12 mouse cellular contexts compared by ENCODE assay signal in genomic region chr8:117156149-117156548, GRCm38 (mm10). TPM values are rescaled to one million over a fixed set of nuclear protein-coding genes. Genes with fewer than 3 reads are reported as not detected.
DNase-seq lines count a peak whose midpoint lies in the region; ATAC-seq and TF ChIP-seq lines count a peak whose summit lies in the region.
"Had no signal": no experiment of that assay in that cellular context is flagged by ENCODE, and none has a peak within 500 bp of the region (broad histone marks: within the 10 kb centered on the region; RNA-seq: fewer than 3 reads in every experiment).

No protein-coding gene starts in this region.

- no peaks in the 10 kb centered on the region for H3K36me3 ChIP-seq in forebrain, embryonic 13.5 days (ENCODE audit: poor library complexity, severe bottlenecking)
- H3K36me3 ChIP-seq in forebrain, embryonic 11.5 days (ENCODE audit: control insufficient read depth, insufficient read depth, low read length): no peaks in the 10 kb centered on the region
- no peaks in the 10 kb centered on the region for H3K36me3 ChIP-seq in limb, embryonic 13.5 days
- no peaks in the 10 kb centered on the region for H3K36me3 ChIP-seq in neural tube, embryonic 15.5 days

- H3K9me3 ChIP-seq in forebrain, embryonic 13.5 days (replicated peaks): no peaks in the 10 kb centered on the region
- no peaks in the 10 kb centered on the region for H3K9me3 ChIP-seq in forebrain, embryonic 11.5 days (ENCODE audit: control insufficient read depth, low read length)
- no peaks in the 10 kb centered on the region for H3K9me3 ChIP-seq in limb, embryonic 13.5 days
- no peaks in the 10 kb centered on the region for H3K9me3 ChIP-seq in neural tube, embryonic 15.5 days (replicated peaks)
- H3K9me3 ChIP-seq: G1E had no signal

- H3K27ac ChIP-seq in forebrain, embryonic 13.5 days: no peak overlapping the region
- no peak overlapping the region for H3K27ac ChIP-seq in forebrain, embryonic 11.5 days (ENCODE audit: low read depth, low read length)
- H3K27ac ChIP-seq in limb, embryonic 13.5 days: no peak overlapping the region
- no peak overlapping the region for H3K27ac ChIP-seq in neural tube, embryonic 15.5 days (replicated peaks)

- no peak for TF ChIP-seq CTCF in lung, adult 2 months (IDR thresholded peaks at IDR 0.05; ENCODE audit: insufficient read depth, low read length)

- H3K9ac ChIP-seq in forebrain, embryonic 13.5 days: no peak overlapping the region
- no peak overlapping the region for H3K9ac ChIP-seq in forebrain, embryonic 11.5 days (ENCODE audit: low read length)
- H3K9ac ChIP-seq in limb, embryonic 13.5 days: no peak overlapping the region
- H3K9ac ChIP-seq in neural tube, embryonic 15.5 days (replicated peaks): no peak overlapping the region

- no peak for ATAC-seq in forebrain, embryonic 13.5 days
- no peak for ATAC-seq in forebrain, embryonic 11.5 days (replicated peaks; ENCODE audit: low FRiP score)
- ATAC-seq in limb, embryonic 13.5 days (ENCODE audit: low FRiP score, low read depth): no peak
- no peak for ATAC-seq in neural tube, embryonic 15.5 days (ENCODE audit: low FRiP score)

- H3K4me2 ChIP-seq in forebrain, embryonic 13.5 days: 0 out of 2 replicates have a peak overlapping the region, but pooled peaks have one; percentile 71
- H3K4me2 ChIP-seq in forebrain, embryonic 11.5 days (ENCODE audit: low read depth, low read length, severe bottlenecking): no peak overlapping the region
- peak overlapping the region; percentile 92 for H3K4me2 ChIP-seq in limb, embryonic 13.5 days (replicated peaks)
- H3K4me2 ChIP-seq in neural tube, embryonic 15.5 days: peak overlapping the region; percentile 89

- no peak for DNase-seq in forebrain, embryonic 11.5 days (ENCODE audit: low spot score)
- peak; percentile 49 to 70 for DNase-seq in lung, adult 18-20 months
- DNase-seq in lung, adult 2 months: no peak
- no peak for DNase-seq in spleen, postnatal 4 days (ENCODE audit: low spot score in 2 of 2)
- DNase-seq in Muller cell, postnatal 12 days (ENCODE audit: inconsistent ontology term): no peak
- DNase-seq: cerebellum, postnatal 14 days; gastrocnemius, postnatal 10 days; heart, postnatal 10 days had no signal

- H3K4me1 ChIP-seq in forebrain, embryonic 13.5 days: peaks cover 33% of the 10 kb centered on the region
- H3K4me1 ChIP-seq in forebrain, embryonic 11.5 days (replicated peaks; ENCODE audit: control insufficient read depth, insufficient read depth, low read length): peaks cover 11% of the 10 kb centered on the region
- H3K4me1 ChIP-seq in lung, adult 2 months (ENCODE audit: control insufficient read depth, insufficient read depth, low read length): peaks cover 12% of the 10 kb centered on the region; the same call in 1 of the 2 replicates
- peaks cover 26% of the 10 kb centered on the region for H3K4me1 ChIP-seq in limb, embryonic 13.5 days
- peaks cover 42% of the 10 kb centered on the region for H3K4me1 ChIP-seq in neural tube, embryonic 15.5 days

- 93% methylated on average over 4 of the region's 4 CpGs for WGBS in forebrain, embryonic 13.5 days
- WGBS in forebrain, embryonic 11.5 days: 94% methylated on average over 4 of the region's 4 CpGs
- 62% methylated on average over 4 of the region's 4 CpGs for WGBS in lung, adult 2 months
- WGBS in limb, embryonic 13.5 days: 85% methylated on average over 4 of the region's 4 CpGs
- 92% methylated on average over 4 of the region's 4 CpGs for WGBS in neural tube, embryonic 15.5 days

- H3K4me3 ChIP-seq in forebrain, embryonic 13.5 days: no peak overlapping the region
- no peak overlapping the region for H3K4me3 ChIP-seq in forebrain, embryonic 11.5 days (ENCODE audit: low read depth, low read length)
- H3K4me3 ChIP-seq in lung, adult 2 months (replicated peaks; ENCODE audit: extremely low read depth, low read depth, low read length): no peak overlapping the region
- peak overlapping the region; percentile 97; the same call in 1 of the 2 replicates for H3K4me3 ChIP-seq in limb, embryonic 13.5 days
- H3K4me3 ChIP-seq in neural tube, embryonic 15.5 days (replicated peaks): no peak overlapping the region

- no peak for TF ChIP-seq POLR2A in lung, adult 2 months (IDR thresholded peaks at IDR 0.05; ENCODE audit: borderline replicate concordance, extremely low read depth, low read depth, low read length)

- H3K27me3 ChIP-seq in forebrain, embryonic 13.5 days: no peaks in the 10 kb centered on the region
- no peaks in the 10 kb centered on the region for H3K27me3 ChIP-seq in forebrain, embryonic 11.5 days (ENCODE audit: control insufficient read depth, insufficient read depth, low read length)
- no peaks in the 10 kb centered on the region for H3K27me3 ChIP-seq in limb, embryonic 13.5 days
- no peaks in the 10 kb centered on the region for H3K27me3 ChIP-seq in neural tube, embryonic 15.5 days (replicated peaks)

RNA-seq across cellular contexts. Expression of gene Gan, which starts 1.8 kb away (rescaled TPM):
- polyA plus RNA-seq in forebrain, embryonic 13.5 days (2015; fragmentation: Nextera tagmentation; extraction: Ambion mirVana): 2.8 and 3.9 TPM in 2 replicates
- 3.1 and 3.4 TPM in 2 replicates for polyA plus RNA-seq in forebrain, embryonic 11.5 days (2014; fragmentation: Nextera tagmentation; extraction: Ambion mirVana)
- polyA plus RNA-seq in lung, adult 2 months (2012; rRNA removed): 5.6 and 8.6 TPM in 2 replicates
- polyA plus RNA-seq in limb, embryonic 13.5 days (2015; fragmentation: Nextera tagmentation; extraction: Ambion mirVana): 2.7 and 2.8 TPM in 2 replicates
- polyA plus RNA-seq in neural tube, embryonic 15.5 days (2015; fragmentation: Nextera tagmentation; extraction: Ambion mirVana): 2.2 and 2.3 TPM in 2 replicates

Comparison
In these comparisons a context has a peak if more than half of its experiments do, and no peak if none do; other contexts are left out.
1. DNase-seq: peak in lung, adult 18-20 months (2 of 2); none in forebrain, embryonic 11.5 days (single experiment), lung, adult 2 months (single experiment), spleen, postnatal 4 days (0 of 2) and Muller cell, postnatal 12 days (single experiment).